Mouse (Mus musculus) limb, embryonic 12.5 days (tissue): ENCODE data around the gene Bach2. TPM values are rescaled to one million over a fixed set of nuclear protein-coding genes. Genes with fewer than 3 reads are reported as not detected.
A peak's percentile ranks its signal among the peaks of the same experiment; 100 is the strongest.

Experiments
- ATAC-seq: fragments of 200-750 bp; cut with Nextera tagmentation; 2 replicates; pipeline ENCODE4 v1.8.0; 2017; ENCODE audit warnings: low read depth, moderate TSS enrichment; ENCODE audit not compliant: insufficient number of reproducible peaks, insufficient read depth, low FRiP score, low TSS enrichment
- H3K27ac ChIP-seq: fragments of 300-500 bp; sonication (generic); 2 replicates; pipeline ENCODE4 v1.5.1; 2016; ENCODE audit warnings: mild to moderate bottlenecking, moderate library complexity
- H3K27me3 ChIP-seq: fragments of 300-500 bp; sonication (generic); 2 replicates; pipeline ENCODE4 v1.6.1; 2016; ENCODE audit warnings: mild to moderate bottlenecking, moderate library complexity
- H3K36me3 ChIP-seq: fragments of 300-500 bp; sonication (generic); 2 replicates; pipeline ENCODE4 v1.6.1; 2016; ENCODE audit warnings: mild to moderate bottlenecking, moderate library complexity
- H3K4me1 ChIP-seq: fragments of 300-500 bp; sonication (generic); replicated peaks from 2 replicates; pipeline ENCODE4 v1.6.1; 2016
- H3K4me2 ChIP-seq: fragments of 300-500 bp; sonication (generic); 2 replicates; pipeline ENCODE4 v1.6.1; 2016; ENCODE audit warnings: mild to moderate bottlenecking, moderate library complexity
- H3K4me3 ChIP-seq: fragments of 300-500 bp; sonication (generic); replicated peaks from 2 replicates; pipeline ENCODE4 v1.5.1; 2016; ENCODE audit warnings: mild to moderate bottlenecking
- H3K9ac ChIP-seq: fragments of 300-500 bp; sonication (generic); replicated peaks from 2 replicates; pipeline ENCODE4 v1.6.1; 2016; ENCODE audit warnings: mild to moderate bottlenecking, moderate library complexity
- H3K9me3 ChIP-seq: fragments of 300-500 bp; sonication (generic); 2 replicates; pipeline ENCODE4 v1.6.1; 2016; ENCODE audit warnings: mild to moderate bottlenecking, moderate library complexity
- WGBS: fragments of 180-500 bp; shearing (Covaris S2); methylation state at CpG from one replicate; pipeline ENCODE4 v1.1.7; 2016; 5-methylcytosine and 5-hydroxymethylcytosine counted together
- polyA plus RNA-seq: library from polyadenylated mRNA; unstranded; fragments of >200 nt; fragmentation: Nextera tagmentation; extraction: Ambion mirVana; gene quantifications from 2 replicates; pipeline ENCODE4 v1.2.1, GENCODE M21; 2016

Bach2 gene
- polyA plus RNA-seq, 1 experiment from 2014 or later = 14.5 TPM

GRCm38 (mm10) chr4:32555506-32555905, 316.9 kb downstream of the Bach2 start:
- no peak for ATAC-seq
- Histone ChIP-seq H3K9me3 (no peaks in the 10 kb centered on the region), H3K4me3 (no peak overlapping the region), H3K27ac (no peak overlapping the region), H3K9ac (no peak overlapping the region), H3K27me3 (no peaks in the 10 kb centered on the region), H3K36me3 (0 out of 2 replicates have a peak, but pooled peaks cover 5% of the 10 kb centered on the region), H3K4me2 (no peak overlapping the region), H3K4me1 (peaks cover 4% of the 10 kb centered on the region)
- WGBS = 96% methylated on average over 7 of the region's 7 CpGs

GRCm38 (mm10) chr4:32560246-32560645, 321.6 kb downstream of the Bach2 start:
- Histone ChIP-seq H3K4me2 (no peak overlapping the region), H3K27ac (no peak overlapping the region), H3K4me3 (no peak overlapping the region), H3K9me3 (no peaks in the 10 kb centered on the region), H3K27me3 (no peaks in the 10 kb centered on the region), H3K4me1 (peaks cover 6% of the 10 kb centered on the region), H3K9ac (no peak overlapping the region), H3K36me3 (peaks cover 40% of the 10 kb centered on the region)
- 14% methylated on average over 6 of the region's 6 CpGs for WGBS
- no peak for ATAC-seq

GRCm38 (mm10) chr4:32560724-32561554, 322.3 kb downstream of the Bach2 start:
- H3K27ac ChIP-seq = no peak overlapping the region
- H3K27me3 ChIP-seq = no peaks in the 10 kb centered on the region
- H3K4me2 ChIP-seq = no peak overlapping the region
- H3K4me3 ChIP-seq = no peak overlapping the region
- H3K4me1 ChIP-seq = peaks cover 6% of the 10 kb centered on the region
- H3K36me3 ChIP-seq = peaks cover 40% of the 10 kb centered on the region
- ATAC-seq = no peak
- WGBS = 62% methylated on average over 8 of the region's 8 CpGs
- H3K9me3 ChIP-seq = no peaks in the 10 kb centered on the region
- no peak overlapping the region for H3K9ac ChIP-seq

DNA sequence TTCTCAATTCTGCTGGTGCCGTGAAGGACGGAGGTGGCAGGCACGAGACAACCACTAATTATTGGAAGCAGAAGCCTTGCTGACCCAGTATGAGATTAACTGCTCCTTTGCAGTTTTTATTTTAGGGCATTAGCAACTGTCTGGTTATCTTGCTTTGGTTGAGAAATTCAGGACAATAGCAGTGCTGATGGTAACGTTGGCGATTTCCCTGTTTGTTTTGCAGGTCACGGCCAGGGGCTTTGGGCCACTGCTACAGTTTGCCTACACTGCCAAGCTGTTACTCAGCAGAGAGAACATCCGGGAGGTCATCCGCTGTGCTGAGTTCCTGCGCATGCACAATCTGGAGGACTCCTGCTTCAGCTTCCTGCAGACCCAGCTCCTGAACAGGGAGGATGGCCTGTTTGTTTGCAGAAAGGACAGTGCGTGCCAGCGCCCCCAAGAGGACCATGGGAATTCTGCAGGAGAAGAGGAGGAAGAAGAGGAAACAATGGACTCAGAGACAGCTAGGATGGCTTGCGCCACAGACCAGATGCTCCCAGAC, 323.0 kb downstream of the Bach2 start:
- Histone ChIP-seq H3K4me1 (peaks cover 6% of the 10 kb centered on the region), H3K9me3 (no peaks in the 10 kb centered on the region), H3K36me3 (peaks cover 43% of the 10 kb centered on the region), H3K4me2 (no peak overlapping the region), H3K9ac (no peak overlapping the region), H3K27me3 (no peaks in the 10 kb centered on the region), H3K27ac (no peak overlapping the region), H3K4me3 (no peak overlapping the region)
- ATAC-seq = no peak
- 74% methylated on average over 12 of the region's 12 CpGs for WGBS

DNA sequence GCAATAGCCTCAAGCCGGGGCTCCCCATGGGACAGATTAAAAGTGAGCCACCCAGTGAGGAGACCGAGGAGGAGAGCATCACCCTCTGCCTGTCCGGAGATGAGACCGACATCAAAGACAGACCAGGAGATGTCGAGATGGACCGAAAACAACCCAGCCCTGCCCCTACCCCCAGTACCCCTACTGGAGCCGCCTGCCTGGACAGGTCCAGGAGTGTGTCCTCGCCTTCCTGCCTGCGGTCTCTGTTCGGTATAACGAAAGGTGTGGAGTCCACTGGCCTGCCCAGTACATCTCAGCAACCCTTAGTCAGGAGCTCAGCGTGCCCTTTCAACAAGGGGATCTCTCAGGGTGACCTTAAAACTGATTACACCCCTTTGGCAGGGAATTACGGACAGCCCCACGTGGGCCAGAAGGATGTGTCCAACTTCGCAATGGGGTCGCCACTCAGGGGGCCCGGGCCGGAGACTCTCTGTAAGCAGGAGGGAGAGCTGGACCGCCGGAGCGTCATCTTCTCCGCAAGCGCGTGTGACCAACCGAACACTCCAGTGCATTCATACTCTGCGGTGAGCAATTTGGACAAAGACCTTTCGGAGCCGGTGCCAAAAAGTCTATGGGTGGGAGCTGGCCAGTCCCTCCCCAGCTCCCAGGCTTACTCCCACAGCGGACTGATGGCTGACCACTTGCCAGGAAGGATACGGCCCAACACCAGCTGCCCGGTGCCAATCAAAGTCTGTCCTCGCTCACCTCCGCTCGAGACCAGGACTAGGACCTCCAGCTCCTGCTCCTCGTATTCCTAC, 323.9 kb downstream of the Bach2 start:
- Histone ChIP-seq H3K4me2 (no peak overlapping the region), H3K27me3 (no peaks in the 10 kb centered on the region), H3K9ac (no peak overlapping the region), H3K9me3 (no peaks in the 10 kb centered on the region), H3K4me3 (no peak overlapping the region), H3K36me3 (peaks cover 43% of the 10 kb centered on the region), H3K27ac (no peak overlapping the region), H3K4me1 (peaks cover 6% of the 10 kb centered on the region)
- 94% methylated on average over 35 of the region's 35 CpGs for WGBS
- ATAC-seq = no peak

DNA sequence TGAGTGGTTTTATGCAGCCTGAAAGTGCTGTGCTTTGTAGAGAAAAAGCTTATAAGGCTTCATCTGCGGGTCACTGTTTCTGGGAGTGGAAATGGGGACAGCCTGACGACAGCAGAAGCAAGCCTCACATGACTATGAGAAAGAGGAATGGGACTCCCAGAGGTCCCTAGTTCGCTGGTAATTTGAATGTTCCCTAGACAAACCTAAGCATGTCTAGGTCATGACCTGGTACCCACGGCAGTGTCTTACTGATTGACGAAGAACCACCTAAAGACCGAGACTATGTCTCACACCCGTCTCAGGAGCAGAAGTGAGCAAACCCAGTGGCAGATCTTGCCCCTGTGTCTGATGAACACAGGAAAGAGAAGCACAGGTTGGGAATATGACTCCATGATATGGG, 325.8 kb downstream of the Bach2 start:
- Histone ChIP-seq H3K9ac (no peak overlapping the region), H3K4me2 (no peak overlapping the region), H3K27ac (no peak overlapping the region), H3K9me3 (no peaks in the 10 kb centered on the region), H3K4me3 (no peak overlapping the region), H3K4me1 (peaks cover 6% of the 10 kb centered on the region), H3K36me3 (peaks cover 39% of the 10 kb centered on the region), H3K27me3 (no peaks in the 10 kb centered on the region)
- ATAC-seq = no peak
- 85% methylated on average over 7 of the region's 7 CpGs for WGBS

DNA sequence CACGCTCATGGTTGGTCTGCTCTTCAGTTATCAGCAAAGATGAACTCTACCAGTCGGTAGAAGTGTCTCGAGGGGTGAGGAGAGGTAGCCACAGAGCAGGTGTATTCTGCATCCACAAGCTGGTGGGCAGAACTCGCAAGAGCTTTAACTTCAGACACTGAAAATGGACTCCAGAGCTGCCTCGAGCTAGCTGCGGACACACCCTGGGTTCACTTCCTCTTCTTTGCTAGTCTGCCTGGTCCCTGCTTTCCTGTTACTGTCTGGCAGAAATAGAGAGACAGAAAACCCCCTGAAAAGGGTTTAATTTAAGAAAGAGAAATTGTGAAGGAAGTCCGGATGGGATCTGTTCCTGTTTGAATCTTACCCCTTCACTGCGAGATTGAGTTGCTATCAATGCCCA, 326.3 kb downstream of the Bach2 start:
- Histone ChIP-seq H3K36me3 (peaks cover 39% of the 10 kb centered on the region), H3K4me2 (no peak overlapping the region), H3K4me1 (peaks cover 8% of the 10 kb centered on the region), H3K9ac (no peak overlapping the region), H3K27ac (no peak overlapping the region), H3K4me3 (no peak overlapping the region), H3K27me3 (no peaks in the 10 kb centered on the region), H3K9me3 (no peaks in the 10 kb centered on the region)
- WGBS = 90% methylated on average over 8 of the region's 8 CpGs
- ATAC-seq = no peak

- Histone ChIP-seq H3K27me3 (no peaks in the 10 kb centered on the region), H3K36me3 (peaks cover 15% of the 10 kb centered on the region; the same call in 1 of the 2 replicates), H3K9me3 (no peaks in the 10 kb centered on the region), H3K4me3 (no peak overlapping the region), H3K4me2 (no peak overlapping the region), H3K9ac (no peak overlapping the region), H3K27ac (no peak overlapping the region), H3K4me1 (peaks cover 16% of the 10 kb centered on the region)
- WGBS = 82% methylated on average over 4 of the region's 4 CpGs
- ATAC-seq = no peak
Measured at GRCm38 (mm10) chr4:32569054-32569453, 330.4 kb downstream of the Bach2 start.

DNA sequence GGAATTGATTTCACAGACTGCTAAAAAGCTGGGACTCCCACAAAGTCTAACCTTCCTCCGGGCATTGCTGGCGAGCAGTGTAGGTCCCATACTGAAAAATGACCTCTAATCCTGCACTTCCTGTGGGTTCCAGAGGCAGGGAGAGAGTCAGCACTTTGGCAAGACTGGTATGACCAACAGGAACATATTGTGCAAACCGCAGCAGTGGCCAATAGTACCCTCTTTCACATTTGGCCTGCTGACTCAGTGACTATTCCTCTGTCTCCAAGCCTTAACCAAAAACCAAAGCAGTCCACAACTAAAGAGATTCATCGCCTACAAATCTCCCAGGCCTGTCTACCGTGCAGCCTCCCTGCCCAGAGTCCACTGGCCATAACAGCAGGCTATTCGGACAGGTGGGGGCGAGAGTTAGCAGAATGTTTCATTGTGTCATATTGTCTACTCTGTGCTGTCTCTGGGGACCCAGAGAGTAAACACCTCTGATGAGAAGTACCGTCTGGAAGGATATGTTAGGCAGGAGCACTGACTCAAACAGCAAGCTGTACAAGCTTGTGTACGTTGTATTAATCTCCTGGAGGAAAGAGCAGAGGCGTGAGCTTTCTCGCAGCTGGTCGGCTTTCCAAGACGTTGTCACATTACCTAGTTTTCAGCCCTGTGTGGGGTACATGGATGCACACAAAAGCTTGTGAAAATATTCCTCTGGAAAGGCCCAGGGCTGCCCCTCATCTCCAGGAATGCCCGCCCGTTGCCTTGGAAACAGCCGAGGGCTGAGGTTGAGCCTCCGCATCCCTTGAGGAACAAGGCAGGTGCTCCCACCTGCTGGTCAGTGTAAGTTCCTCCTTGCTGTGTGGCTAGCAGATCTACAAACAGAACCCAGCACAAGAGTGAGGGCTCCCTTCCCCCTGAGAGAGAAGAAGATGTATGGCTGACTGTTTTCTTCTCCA, 331.7 kb downstream of the Bach2 start:
- Histone ChIP-seq H3K27ac (0 out of 2 replicates have a peak overlapping the region, but pooled peaks have one; percentile 23), H3K4me2 (no peak overlapping the region), H3K4me1 (peaks cover 16% of the 10 kb centered on the region), H3K4me3 (no peak overlapping the region), H3K27me3 (no peaks in the 10 kb centered on the region), H3K36me3 (peaks cover 3% of the 10 kb centered on the region; the same call in 1 of the 2 replicates), H3K9me3 (no peaks in the 10 kb centered on the region), H3K9ac (no peak overlapping the region; the same call in 1 of the 2 replicates)
- 54% methylated on average over 17 of the region's 17 CpGs for WGBS
- no peak for ATAC-seq

- peaks cover 16% of the 10 kb centered on the region for H3K4me1 ChIP-seq
- 85% methylated on average over 8 of the region's 8 CpGs for WGBS
- H3K9ac ChIP-seq = no peak overlapping the region
- no peak overlapping the region for H3K4me2 ChIP-seq
- H3K36me3 ChIP-seq = peaks cover 3% of the 10 kb centered on the region; the same call in 1 of the 2 replicates
- H3K4me3 ChIP-seq = no peak overlapping the region
- ATAC-seq = no peak
- H3K9me3 ChIP-seq = no peaks in the 10 kb centered on the region
- H3K27ac ChIP-seq = 0 out of 2 replicates have a peak overlapping the region, but pooled peaks have one; percentile 23
- H3K27me3 ChIP-seq = no peaks in the 10 kb centered on the region
Measured at GRCm38 (mm10) chr4:32570939-32571317, 332.3 kb downstream of the Bach2 start.
